Mouse (Mus musculus) ovary, postnatal 10 days (tissue): ENCODE data around the gene Ino80b.

Experiments
- DNase-seq: peaks from one replicate; pipeline ENCODE4 v3.0.0; 2022; ENCODE audit warnings: low spot score

Ino80b gene

GRCm38 (mm10) chr6:83117165-83117438 lies 8.1 kb downstream of the Ino80b start:
- no peak for DNase-seq

- no peak for DNase-seq
These were observed 8.7 kb downstream of the Ino80b start for GRCm38 (mm10) chr6:83116373-83117164.

GRCm38 (mm10) chr6:83115682-83116372 lies 9.4 kb downstream of the Ino80b start:
- DNase-seq: no peak

- peak; percentile 83 for DNase-seq
These were observed 10.1 kb downstream of the Ino80b start, which contains the start of gene Mogs for GRCm38 (mm10) chr6:83115011-83115671. TSS of gene Mogs (plus strand) at chr6:83115496.

GRCm38 (mm10) chr6:83111510-83112136 lies 13.6 kb downstream of the Ino80b start:
- DNase-seq: no peak

- peak; percentile 78 for DNase-seq
These were observed 16.2 kb downstream of the Ino80b start, which contains the start of gene Mrpl53 for GRCm38 (mm10) chr6:83108762-83109668. TSS of gene Mrpl53 (plus strand) at chr6:83109040.

- no peak for DNase-seq
These were observed 17.4 kb downstream of the Ino80b start for GRCm38 (mm10) chr6:83107566-83108400.

- DNase-seq: no peak
These were observed 21.1 kb downstream of the Ino80b start for GRCm38 (mm10) chr6:83104158-83104557.

- no peak for DNase-seq
These were observed 22.0 kb downstream of the Ino80b start for GRCm38 (mm10) chr6:83103130-83103650.

GRCm38 (mm10) chr6:83101688-83102556 lies 23.3 kb downstream of the Ino80b start:
- DNase-seq: no peak

- peak; percentile 66 for DNase-seq
These were observed 23.9 kb downstream of the Ino80b start, which contains the start of the genes Ccdc142 and Gm42688 for GRCm38 (mm10) chr6:83101316-83101687. TSS of gene Ccdc142 (plus strand) at chr6:83101601. TSS of gene Gm42688 (plus strand) at chr6:83101617.

- DNase-seq: no peak
These were observed 26.8 kb downstream of the Ino80b start for GRCm38 (mm10) chr6:83098411-83098810.

- DNase-seq: no peak
These were observed 29.3 kb downstream of the Ino80b start for GRCm38 (mm10) chr6:83095968-83096367.

- no peak for DNase-seq
These were observed 32.7 kb downstream of the Ino80b start for GRCm38 (mm10) chr6:83092416-83093127.

- no peak for DNase-seq
These were observed 37.3 kb downstream of the Ino80b start for GRCm38 (mm10) chr6:83087926-83088260.

- DNase-seq: no peak
These were observed 37.9 kb downstream of the Ino80b start for GRCm38 (mm10) chr6:83087205-83087925.

- no peak for DNase-seq
These were observed 38.9 kb downstream of the Ino80b start, which contains the start of gene Lbx2 for GRCm38 (mm10) chr6:83086121-83087035. TSS of gene Lbx2 (plus strand) at chr6:83086367.
